Mouse (Mus musculus) intestine, postnatal 0 days (tissue): Measurements from ENCODE around the gene Ap2b1. TPM values are rescaled to one million over a fixed set of nuclear protein-coding genes. Genes with fewer than 3 reads are reported as not detected.

Experiments used
- ATAC-seq: fragments of 200-750 bp; cut with Nextera tagmentation; 2 replicates; pipeline ENCODE4 v1.8.0; 2017; ENCODE audit warnings: mild to moderate bottlenecking, moderate TSS enrichment, moderate library complexity
- H3K27ac ChIP-seq: fragments of 300-500 bp; sonication (generic); 2 replicates; pipeline ENCODE4 v1.5.1; 2014; ENCODE audit warnings: mild to moderate bottlenecking, low read depth, low read length, moderate library complexity
- H3K27me3 ChIP-seq: fragments of 300-500 bp; sonication (generic); replicated peaks from 2 replicates; pipeline ENCODE4 v1.6.1; 2014; ENCODE audit warnings: low read length, mixed read lengths; ENCODE audit not compliant: control insufficient read depth, insufficient read depth
- H3K36me3 ChIP-seq: fragments of 300-500 bp; sonication (generic); 2 replicates; pipeline ENCODE4 v1.6.1; 2014; ENCODE audit warnings: mild to moderate bottlenecking, moderate library complexity; ENCODE audit not compliant: control insufficient read depth, insufficient read depth
- H3K4me1 ChIP-seq: fragments of 300-500 bp; sonication (generic); replicated peaks from 2 replicates; pipeline ENCODE4 v1.6.1; 2014; ENCODE audit warnings: antibody characterized with exemption, low read length, mixed read lengths; ENCODE audit not compliant: control insufficient read depth, insufficient read depth
- H3K4me2 ChIP-seq: fragments of 300-500 bp; sonication (generic); replicated peaks from 2 replicates; pipeline ENCODE4 v1.6.1; 2014; ENCODE audit warnings: low read depth, mild to moderate bottlenecking, moderate library complexity
- H3K4me3 ChIP-seq: fragments of 300-500 bp; sonication (generic); 2 replicates; pipeline ENCODE4 v1.5.1; 2014; ENCODE audit warnings: low read depth, low read length
- H3K9ac ChIP-seq: fragments of 300-500 bp; sonication (generic); 2 replicates; pipeline ENCODE4 v1.6.1; 2014; ENCODE audit warnings: mild to moderate bottlenecking, low read depth, low read length
- H3K9me3 ChIP-seq: fragments of 300-500 bp; sonication (generic); 2 replicates; pipeline ENCODE4 v1.6.1; 2016; ENCODE audit warnings: mixed run types; ENCODE audit not compliant: control insufficient read depth
- CTCF ChIP-seq: sonication (generic); IDR thresholded peaks from 2 replicates; pipeline ENCODE4 v1.5.1; 2016; ENCODE audit warnings: low read depth, mild to moderate bottlenecking, control low read depth, antibody characterized with exemption, moderate library complexity
- WGBS: fragments of 180-500 bp; shearing (Covaris S2); extraction: QIAGEN DNeasy Blood & Tissue Kit; methylation state at CpG from one replicate; pipeline ENCODE4 v1.1.7; 2014; 5-methylcytosine and 5-hydroxymethylcytosine counted together
- polyA plus RNA-seq: library from polyadenylated mRNA; unstranded; fragments of >200 nt; fragmentation: Nextera tagmentation; extraction: Ambion mirVana; gene quantifications from 2 replicates; pipeline ENCODE4 v1.2.1, GENCODE M21; 2015

Ap2b1 gene
- polyA plus RNA-seq, 1 experiment from 2014 or later: 20.7 TPM

DNA sequence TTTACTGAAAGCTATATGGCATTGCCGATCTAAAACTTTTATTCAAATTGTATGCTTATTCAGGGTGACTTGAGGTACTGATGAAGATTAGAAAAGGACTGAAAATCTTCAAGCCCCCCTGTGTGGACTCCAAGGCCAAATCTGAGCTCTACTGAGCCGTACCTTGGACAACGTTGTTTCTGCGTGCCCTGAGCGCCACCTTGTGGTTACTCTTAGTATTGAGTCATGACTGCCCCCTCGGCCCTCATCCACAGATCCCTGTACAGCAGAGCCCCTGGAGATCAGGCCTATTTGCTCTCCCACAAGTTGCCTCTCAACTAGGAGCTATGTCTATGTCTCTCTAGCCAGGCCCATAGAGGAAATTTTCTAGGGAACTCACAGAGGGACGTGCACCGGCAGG, 125.9 kb downstream of the Ap2b1 start:
- peaks cover 18% of the 10 kb centered on the region; the same call in 1 of the 2 replicates for H3K27me3 ChIP-seq
- 6% methylated on average over 8 of the region's 8 CpGs for WGBS
- no peak overlapping the region for H3K4me2 ChIP-seq
- H3K36me3 ChIP-seq: no peaks in the 10 kb centered on the region
- no peaks in the 10 kb centered on the region for H3K9me3 ChIP-seq
- no peak overlapping the region for H3K4me3 ChIP-seq
- H3K4me1 ChIP-seq: no peaks in the 10 kb centered on the region
- no peak overlapping the region for H3K27ac ChIP-seq
- no peak for ATAC-seq
- TF ChIP-seq CTCF: peak; percentile 95
- H3K9ac ChIP-seq: no peak overlapping the region

DNA sequence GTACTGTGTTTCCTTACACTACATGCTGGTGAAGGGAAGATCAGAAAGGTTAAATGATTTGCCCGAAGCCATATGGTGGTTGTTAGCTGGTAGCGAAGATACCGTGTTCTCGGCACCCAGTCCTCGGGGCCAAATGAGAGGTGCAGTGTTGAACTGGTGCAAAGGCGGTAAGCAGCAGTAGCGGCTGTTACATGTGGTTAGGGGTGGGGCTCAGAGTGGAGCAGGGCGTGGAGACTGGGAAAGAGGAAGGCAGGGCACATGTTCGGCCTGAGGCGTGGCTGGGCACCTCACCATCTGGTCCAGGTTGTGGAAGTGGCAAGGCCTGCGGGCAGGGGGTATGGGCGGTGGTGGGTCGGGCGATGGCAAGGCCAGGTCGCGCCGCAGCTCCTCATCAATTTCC, 128.1 kb downstream of the Ap2b1 start:
- TF ChIP-seq CTCF: no peak
- no peak for ATAC-seq
- Histone ChIP-seq H3K4me1 (no peaks in the 10 kb centered on the region), H3K27ac (no peak overlapping the region), H3K27me3 (0 out of 2 replicates have a peak, but pooled peaks cover 10% of the 10 kb centered on the region), H3K9ac (no peak overlapping the region), H3K36me3 (no peaks in the 10 kb centered on the region), H3K4me3 (no peak overlapping the region), H3K4me2 (peak overlapping the region; percentile 27; the same call in 1 of the 2 replicates), H3K9me3 (no peaks in the 10 kb centered on the region)
- WGBS: 17% methylated on average over 17 of the region's 17 CpGs

DNA sequence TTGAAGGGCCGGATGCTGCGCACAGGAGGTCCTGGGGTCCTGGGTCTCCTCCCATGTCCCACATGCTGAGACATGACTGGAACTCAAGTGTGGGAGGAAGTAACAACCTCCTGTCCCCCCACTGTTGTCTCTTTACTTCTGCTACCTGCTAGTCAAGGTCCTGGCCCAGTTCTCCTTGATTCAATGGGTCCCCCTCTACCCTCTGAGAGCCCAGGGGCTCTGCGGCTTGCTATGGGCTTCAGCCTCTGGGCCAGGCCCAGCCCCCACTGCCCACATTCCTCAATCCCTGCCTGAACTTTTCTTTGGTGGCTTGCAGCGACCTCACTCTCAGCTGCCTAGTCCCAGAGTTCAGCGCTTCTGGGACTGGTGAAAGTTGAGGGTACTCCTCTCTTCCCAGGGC, 130.5 kb downstream of the Ap2b1 start, which contains the start of gene Gas2l2:
Gene Gas2l2 (minus strand): TSS at position 101 of the 400 bp plus-strand sequence.
- H3K27me3 ChIP-seq: 0 out of 2 replicates have a peak, but pooled peaks cover 10% of the 10 kb centered on the region
- WGBS: 49% methylated on average over 5 of the region's 5 CpGs
- no peak within 1 kb of the TSS for H3K27ac ChIP-seq
- no peak for ATAC-seq
- H3K36me3 ChIP-seq: no peaks in the 10 kb centered on the region
- no peaks in the 10 kb centered on the region for H3K9me3 ChIP-seq
- no peaks in the 10 kb centered on the region for H3K4me1 ChIP-seq
- no peak within 1 kb of the TSS for H3K4me3 ChIP-seq
- no peak within 1 kb of the TSS for H3K9ac ChIP-seq
- no peak for TF ChIP-seq CTCF
- H3K4me2 ChIP-seq: no peak within 1 kb of the TSS

DNA sequence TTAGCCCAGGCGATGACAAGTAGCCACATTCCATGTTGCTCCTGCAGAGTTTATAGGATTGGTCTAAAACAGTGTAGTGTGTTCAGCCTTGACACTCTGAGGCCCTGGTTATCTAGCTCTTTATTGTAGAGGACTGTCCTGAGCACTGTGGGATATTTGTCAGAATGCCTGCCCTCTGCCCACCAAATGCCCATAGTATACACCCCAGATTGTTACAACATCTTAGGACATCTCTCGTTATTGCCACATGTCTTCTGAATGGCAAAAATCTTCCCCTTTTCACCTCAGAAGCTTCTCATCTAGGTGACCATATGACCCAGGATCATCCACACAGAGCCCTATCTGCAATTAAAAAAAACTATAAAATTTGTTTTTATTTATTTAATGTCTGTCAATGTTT, 133.7 kb downstream of the Ap2b1 start:
- H3K9me3 ChIP-seq: no peaks in the 10 kb centered on the region
- H3K4me1 ChIP-seq: no peaks in the 10 kb centered on the region
- H3K4me2 ChIP-seq: no peak overlapping the region
- no peak for TF ChIP-seq CTCF
- no peak overlapping the region for H3K9ac ChIP-seq
- 0 out of 2 replicates have a peak, but pooled peaks cover 6% of the 10 kb centered on the region for H3K27me3 ChIP-seq
- H3K4me3 ChIP-seq: no peak overlapping the region
- WGBS: 69% methylated on average over 2 of the region's 2 CpGs
- no peaks in the 10 kb centered on the region for H3K36me3 ChIP-seq
- no peak for ATAC-seq
- H3K27ac ChIP-seq: no peak overlapping the region

DNA sequence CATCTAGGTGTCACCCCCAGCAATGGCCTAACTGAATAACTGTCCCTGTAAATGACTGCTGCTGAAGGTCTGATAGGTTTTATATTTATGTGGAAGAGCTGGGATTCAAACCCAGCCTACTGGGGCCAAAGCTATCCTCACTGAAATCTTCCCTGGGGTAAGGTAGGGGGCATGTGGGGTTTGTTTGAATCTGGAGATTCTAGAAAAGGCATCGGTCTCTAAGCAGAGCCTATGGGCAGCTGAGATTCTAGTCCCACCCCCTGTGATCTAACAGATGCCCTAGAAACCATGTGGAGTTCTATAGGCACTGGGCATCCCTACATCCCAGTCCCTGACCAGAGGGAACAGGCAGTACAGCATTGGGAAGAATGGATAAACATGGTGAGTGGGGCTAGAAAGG, 138.6 kb downstream of the Ap2b1 start, which contains the start of gene 1700020L24Rik:
Gene 1700020L24Rik (plus strand): TSS at position 301 of the 400 bp plus-strand sequence.
- 90% methylated on average over 1 of the region's 1 CpGs for WGBS
- no peaks in the 10 kb centered on the region for H3K4me1 ChIP-seq
- no peaks in the 10 kb centered on the region for H3K36me3 ChIP-seq
- H3K9me3 ChIP-seq: no peaks in the 10 kb centered on the region
- peaks cover 6% of the 10 kb centered on the region; the same call in 1 of the 2 replicates for H3K27me3 ChIP-seq
- H3K4me2 ChIP-seq: no peak within 1 kb of the TSS
- no peak for TF ChIP-seq CTCF
- H3K9ac ChIP-seq: no peak within 1 kb of the TSS
- H3K27ac ChIP-seq: no peak within 1 kb of the TSS
- ATAC-seq: no peak
- no peak within 1 kb of the TSS for H3K4me3 ChIP-seq

DNA sequence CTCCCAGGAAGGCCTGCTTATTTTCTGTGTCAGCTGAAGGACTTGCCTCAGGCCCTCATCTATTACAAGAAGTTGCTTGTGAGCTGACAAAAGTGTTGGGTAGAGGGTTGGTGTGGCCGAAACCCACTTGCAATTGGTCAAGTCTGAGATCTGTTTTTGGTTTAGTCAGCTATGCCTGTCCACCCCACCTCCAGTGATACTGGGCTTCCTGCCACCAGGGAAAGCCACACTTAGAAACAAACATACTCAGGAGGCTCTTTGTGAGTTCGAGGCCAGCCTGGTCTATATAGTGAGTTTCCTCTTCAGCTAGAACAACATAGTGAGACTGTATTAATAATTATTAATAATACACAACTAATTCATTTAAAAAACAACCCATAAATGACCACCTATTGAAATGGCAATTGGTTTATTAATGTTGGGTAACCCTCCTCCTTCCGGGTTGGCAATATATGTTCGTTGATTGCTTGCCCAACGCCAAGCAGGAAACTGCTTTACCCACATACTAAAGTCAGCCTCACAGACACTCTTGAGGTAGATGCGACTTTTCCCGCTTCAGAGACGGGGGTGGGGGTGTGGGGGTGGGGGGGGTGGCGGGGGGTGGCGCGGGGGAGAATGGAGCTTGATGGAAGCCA, 140.7 kb downstream of the Ap2b1 start:
- 0 out of 2 replicates have a peak overlapping the region, but pooled peaks have one; percentile 50 for H3K9ac ChIP-seq
- ATAC-seq: no peak
- peak overlapping the region; percentile 66 for H3K4me3 ChIP-seq

More for the DNA sequence above, 140.7 kb downstream of the Ap2b1 start:
- WGBS: 20% methylated on average over 11 of the region's 11 CpGs
- H3K27ac ChIP-seq: no peak overlapping the region
- no peaks in the 10 kb centered on the region for H3K4me1 ChIP-seq
- H3K9me3 ChIP-seq: no peaks in the 10 kb centered on the region
- H3K36me3 ChIP-seq: no peaks in the 10 kb centered on the region
- no peak for TF ChIP-seq CTCF
- H3K4me2 ChIP-seq: peak overlapping the region; percentile 89
- H3K27me3 ChIP-seq: peaks cover 11% of the 10 kb centered on the region
